Mouse (Mus musculus) naive thymus-derived CD4-positive, alpha-beta T cell, adult 5 months (primary cell): ENCODE results near the gene Mamld1. TPM values are rescaled to one million over a fixed set of nuclear protein-coding genes. Genes with fewer than 3 reads are reported as not detected.

Source experiments
- polyA plus RNA-seq: library from polyadenylated mRNA; unstranded; fragments of 100-300 nt; shearing (Covaris generic); gene quantifications from one replicate; pipeline ENCODE4 v1.2.1, GENCODE M21; 2017

Gene Mamld1
- not detected for polyA plus RNA-seq

DNA sequence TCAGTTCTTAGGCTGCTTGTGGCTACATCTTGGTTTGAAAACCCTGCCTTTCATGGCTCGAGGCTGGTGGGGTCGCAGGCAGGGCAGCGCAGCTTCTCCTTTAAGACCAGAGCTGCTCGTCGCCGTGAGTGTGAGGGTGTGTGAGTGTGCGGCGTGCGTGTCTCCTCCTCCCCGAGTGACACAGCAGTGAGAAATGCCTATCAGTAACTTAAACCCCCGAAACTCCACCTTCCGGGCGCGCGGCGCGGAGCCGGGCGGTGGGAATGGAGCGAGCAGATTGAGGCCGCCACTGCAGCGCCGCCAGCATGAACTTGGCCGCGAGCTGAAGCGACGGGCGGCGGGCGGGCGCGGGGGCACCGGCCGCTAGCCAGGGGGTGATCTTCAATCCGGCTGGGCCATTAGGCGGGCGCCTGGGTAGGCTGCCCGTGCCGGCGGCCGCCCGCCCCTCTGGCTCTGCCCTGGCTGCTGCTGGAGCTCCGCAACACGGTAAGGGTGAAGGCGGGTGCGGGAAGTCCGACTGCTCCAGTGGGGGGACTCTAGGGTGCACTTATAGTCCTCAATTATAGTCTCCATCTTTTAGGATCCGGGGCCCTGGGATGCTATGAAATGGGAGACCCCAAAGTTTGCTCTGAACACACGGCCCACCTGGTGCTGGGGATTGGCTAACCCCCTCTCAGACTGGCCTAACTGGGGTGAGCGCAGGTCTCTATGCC lies at the start of gene Mamld1:
TSS of gene Mamld1 (plus strand) at position 393 of the 713 bp plus-strand sequence.

Other genes starting within 250 kb of the Mamld1 start
- 9.4 TPM for gene Mtm1, start 160.5 kb downstream of the Mamld1 start, polyA plus RNA-seq